Mouse (Mus musculus) hindbrain, embryonic 11.5 days (tissue): ENCODE measurements around the gene Nr5a2. TPM values are rescaled to one million over a fixed set of nuclear protein-coding genes. Genes with fewer than 3 reads are reported as not detected.

ENCODE experiments used
- ATAC-seq: fragments of 200-750 bp; cut with Nextera tagmentation; 2 replicates; pipeline ENCODE4 v1.8.0; 2017; ENCODE audit warnings: mild to moderate bottlenecking, moderate TSS enrichment, moderate library complexity; ENCODE audit not compliant: low FRiP score
- DNase-seq: peaks from one replicate; pipeline ENCODE4 v3.0.0-alpha.2; 2015; ENCODE audit warnings: low spot score
- H3K27ac ChIP-seq: fragments of 300-500 bp; sonication (generic); 2 replicates; pipeline ENCODE4 v1.5.1; 2014; ENCODE audit warnings: mild to moderate bottlenecking, low read depth, low read length
- H3K27me3 ChIP-seq: fragments of 300-500 bp; sonication (generic); 2 replicates; pipeline ENCODE4 v1.6.1; 2014; ENCODE audit warnings: mild to moderate bottlenecking, low read length, moderate library complexity, mixed read lengths; ENCODE audit not compliant: control insufficient read depth, insufficient read depth
- H3K36me3 ChIP-seq: fragments of 300-500 bp; sonication (generic); 2 replicates; pipeline ENCODE4 v1.6.1; 2014; ENCODE audit warnings: mild to moderate bottlenecking, low read length, moderate library complexity, mixed read lengths; ENCODE audit not compliant: control insufficient read depth, insufficient read depth
- H3K4me1 ChIP-seq: fragments of 300-500 bp; sonication (generic); replicated peaks from 2 replicates; pipeline ENCODE4 v1.6.1; 2014; ENCODE audit warnings: low read length, mixed read lengths; ENCODE audit not compliant: control insufficient read depth, insufficient read depth
- H3K4me2 ChIP-seq: fragments of 300-500 bp; sonication (generic); replicated peaks from 2 replicates; pipeline ENCODE4 v1.6.1; 2014; ENCODE audit warnings: mild to moderate bottlenecking, low read depth, low read length
- H3K4me3 ChIP-seq: fragments of 300-500 bp; sonication (generic); 2 replicates; pipeline ENCODE4 v1.5.1; 2014; ENCODE audit warnings: low read depth, low read length
- H3K9ac ChIP-seq: fragments of 300-500 bp; sonication (generic); 2 replicates; pipeline ENCODE4 v1.6.1; 2014; ENCODE audit warnings: low read depth, low read length
- H3K9me3 ChIP-seq: fragments of 300-500 bp; sonication (generic); 2 replicates; pipeline ENCODE4 v1.6.1; 2016; ENCODE audit warnings: low read length; ENCODE audit not compliant: control insufficient read depth
- WGBS: fragments of 180-500 bp; shearing (Covaris S2); extraction: QIAGEN DNeasy Blood & Tissue Kit; methylation state at CpG from one replicate; pipeline ENCODE4 v1.1.7; 2014; 5-methylcytosine and 5-hydroxymethylcytosine counted together
- polyA plus RNA-seq: library from polyadenylated mRNA; unstranded; fragments of >200 nt; fragmentation: Nextera tagmentation; extraction: Ambion mirVana; gene quantifications from 2 replicates; pipeline ENCODE4 v1.2.1, GENCODE M21; 2014

The Nr5a2 gene
- 0.26 and 0.68 TPM in 2 replicates for polyA plus RNA-seq

DNA sequence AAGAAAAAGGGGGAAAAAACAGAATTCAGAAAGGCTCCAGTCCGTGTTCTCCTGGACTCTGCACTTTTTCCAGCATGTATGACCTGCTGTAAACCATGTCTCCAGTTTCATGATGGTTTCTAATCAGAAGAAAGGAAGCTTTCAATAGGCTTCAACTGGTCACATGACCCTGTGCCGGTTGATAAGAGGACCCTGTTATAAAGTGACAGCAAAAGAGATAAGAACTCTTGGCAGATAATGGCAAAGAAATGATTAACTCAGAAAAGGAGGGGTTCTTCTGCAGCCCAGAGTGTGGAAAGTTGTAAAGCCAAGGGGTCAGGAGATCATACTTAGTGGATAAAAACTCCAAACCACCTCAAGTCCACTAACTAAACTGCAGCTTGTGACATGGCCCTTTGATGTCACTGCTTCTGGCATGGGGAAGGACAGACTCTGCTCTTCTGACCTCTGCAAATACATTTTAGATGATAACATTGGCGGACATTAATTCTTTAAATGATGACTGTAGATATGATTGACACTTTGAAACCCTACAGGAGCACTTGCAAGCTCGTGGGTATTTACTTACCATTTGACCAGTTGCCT is at the start of gene Nr5a2:
Nr5a2 (minus strand) TSS at position 21 of the 585 bp plus-strand sequence.
- Histone ChIP-seq H3K4me1 (no peaks in the 10 kb centered on the region; the same call in 1 of the 2 replicates), H3K9me3 (no peaks in the 10 kb centered on the region), H3K4me2 (no peak within 1 kb of the TSS), H3K36me3 (no peaks in the 10 kb centered on the region), H3K4me3 (no peak within 1 kb of the TSS), H3K9ac (no peak within 1 kb of the TSS), H3K27ac (no peak within 1 kb of the TSS), H3K27me3 (peaks cover 10% of the 10 kb centered on the region)
- 69% methylated on average over 4 of the region's 4 CpGs for WGBS
- ATAC-seq (no peak), DNase-seq (no peak)

DNA sequence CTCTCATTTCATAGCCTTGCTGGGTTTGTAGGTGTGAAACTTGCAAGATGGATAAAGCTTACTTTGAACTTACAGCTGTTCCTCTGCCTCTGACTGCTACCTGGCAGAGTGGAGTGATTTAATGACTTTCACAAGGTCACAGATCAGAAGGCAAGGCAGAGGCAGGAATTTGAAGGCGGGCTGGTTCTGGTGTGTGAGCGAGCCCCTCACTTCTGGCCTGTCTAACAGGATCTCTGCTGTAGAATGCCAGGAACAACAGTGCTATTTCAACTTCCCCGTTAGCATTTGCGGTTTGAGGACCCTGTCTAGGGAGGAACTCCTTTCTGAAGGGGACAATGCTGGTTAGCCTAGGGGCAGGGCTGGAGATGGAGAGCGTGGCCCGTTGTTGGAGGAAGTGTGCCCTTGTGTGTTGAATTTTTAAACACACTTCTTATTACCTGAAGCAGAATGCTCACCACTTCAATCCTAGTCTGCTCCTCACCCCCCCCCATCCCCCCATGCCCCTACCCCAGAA is 48.5 kb upstream of the Nr5a2 start:
- H3K27me3 ChIP-seq = no peaks in the 10 kb centered on the region
- H3K36me3 ChIP-seq = no peaks in the 10 kb centered on the region
- WGBS = 84% methylated on average over 6 of the region's 6 CpGs
- DNase-seq (no peak), ATAC-seq (no peak)
- H3K27ac ChIP-seq = no peak overlapping the region
- no peak overlapping the region for H3K9ac ChIP-seq
- no peaks in the 10 kb centered on the region for H3K9me3 ChIP-seq
- H3K4me3 ChIP-seq = no peak overlapping the region
- H3K4me2 ChIP-seq = no peak overlapping the region
- no peaks in the 10 kb centered on the region for H3K4me1 ChIP-seq

DNA sequence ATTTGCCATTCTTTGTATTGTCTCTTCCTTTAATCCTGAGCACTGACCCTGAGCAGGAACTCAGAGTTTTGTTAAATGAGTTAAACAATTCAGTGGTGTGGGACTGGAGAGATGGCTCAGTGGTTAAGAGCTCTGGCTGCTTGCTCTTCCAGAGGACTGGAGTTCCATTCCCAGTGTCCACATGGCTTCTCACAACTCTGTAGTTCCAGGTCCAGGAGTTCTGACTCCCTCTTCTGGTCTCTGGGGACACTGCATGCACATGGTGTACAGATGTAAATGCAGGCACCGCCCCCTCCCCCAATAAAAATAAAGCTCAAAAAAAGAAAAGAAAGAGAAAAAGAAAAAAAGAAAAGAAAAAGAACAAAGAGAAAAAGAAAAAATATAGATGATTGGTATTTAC is 43.6 kb upstream of the Nr5a2 start:
- Histone ChIP-seq H3K27ac (no peak overlapping the region), H3K4me2 (no peak overlapping the region), H3K9ac (no peak overlapping the region), H3K9me3 (no peaks in the 10 kb centered on the region), H3K4me1 (no peaks in the 10 kb centered on the region), H3K4me3 (no peak overlapping the region), H3K36me3 (no peaks in the 10 kb centered on the region), H3K27me3 (no peaks in the 10 kb centered on the region)
- no peak for DNase-seq
- 95% methylated on average over 1 of the region's 1 CpGs for WGBS
- ATAC-seq = no peak

DNA sequence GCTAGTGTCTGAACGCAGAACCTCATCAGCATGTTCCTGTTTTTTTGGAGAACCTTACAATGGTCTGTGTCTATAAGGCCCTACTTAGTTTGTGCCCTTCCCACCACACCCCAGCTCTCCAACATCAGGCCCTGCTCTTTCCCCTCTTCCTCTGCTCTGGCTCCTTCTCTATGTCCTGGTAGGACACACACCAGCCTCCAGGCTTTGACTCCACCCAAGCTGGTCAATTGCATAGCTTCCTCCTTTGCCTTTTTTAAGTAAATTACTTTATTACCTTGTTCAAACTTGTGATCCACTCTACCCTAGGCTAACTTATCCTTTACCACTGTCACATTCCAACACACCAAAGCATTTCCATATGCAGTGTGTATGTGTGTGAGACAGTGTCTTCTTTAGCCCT is 42.9 kb upstream of the Nr5a2 start:
- H3K27me3 ChIP-seq = no peaks in the 10 kb centered on the region
- ATAC-seq (no peak), DNase-seq (no peak)
- no peaks in the 10 kb centered on the region for H3K9me3 ChIP-seq
- H3K4me3 ChIP-seq = no peak overlapping the region
- H3K27ac ChIP-seq = no peak overlapping the region
- no peaks in the 10 kb centered on the region for H3K4me1 ChIP-seq
- no peaks in the 10 kb centered on the region for H3K36me3 ChIP-seq
- H3K4me2 ChIP-seq = no peak overlapping the region
- 96% methylated on average over 1 of the region's 1 CpGs for WGBS
- no peak overlapping the region for H3K9ac ChIP-seq

DNA sequence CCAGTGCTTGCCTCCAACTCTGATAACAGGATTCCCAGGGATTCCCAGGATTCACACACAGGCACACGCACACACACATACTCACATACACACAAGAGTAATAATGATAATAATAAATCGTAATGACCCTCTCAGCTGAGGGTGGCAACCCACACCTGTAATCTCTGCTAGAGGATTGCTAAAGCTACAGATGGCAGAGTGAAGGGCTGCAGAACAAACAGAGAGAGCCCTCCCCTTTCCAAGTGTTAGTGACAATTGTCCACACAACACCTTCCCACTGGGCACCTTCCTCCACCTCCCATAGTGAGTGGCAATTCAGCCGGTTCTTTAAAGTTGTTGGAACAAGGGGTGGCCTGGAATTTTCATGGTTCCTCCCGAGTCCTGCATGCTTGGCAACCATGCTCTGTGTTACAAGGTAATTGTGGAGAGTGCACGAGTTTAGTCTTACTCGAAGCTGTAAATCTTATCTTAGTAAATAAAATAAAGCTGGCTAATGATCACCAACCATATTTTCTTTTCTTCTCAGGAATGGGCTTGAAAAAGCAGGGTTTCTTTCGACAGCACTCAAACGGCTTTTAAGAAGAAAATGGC is 31.6 kb upstream of the Nr5a2 start:
- no peaks in the 10 kb centered on the region for H3K4me1 ChIP-seq

DNA sequence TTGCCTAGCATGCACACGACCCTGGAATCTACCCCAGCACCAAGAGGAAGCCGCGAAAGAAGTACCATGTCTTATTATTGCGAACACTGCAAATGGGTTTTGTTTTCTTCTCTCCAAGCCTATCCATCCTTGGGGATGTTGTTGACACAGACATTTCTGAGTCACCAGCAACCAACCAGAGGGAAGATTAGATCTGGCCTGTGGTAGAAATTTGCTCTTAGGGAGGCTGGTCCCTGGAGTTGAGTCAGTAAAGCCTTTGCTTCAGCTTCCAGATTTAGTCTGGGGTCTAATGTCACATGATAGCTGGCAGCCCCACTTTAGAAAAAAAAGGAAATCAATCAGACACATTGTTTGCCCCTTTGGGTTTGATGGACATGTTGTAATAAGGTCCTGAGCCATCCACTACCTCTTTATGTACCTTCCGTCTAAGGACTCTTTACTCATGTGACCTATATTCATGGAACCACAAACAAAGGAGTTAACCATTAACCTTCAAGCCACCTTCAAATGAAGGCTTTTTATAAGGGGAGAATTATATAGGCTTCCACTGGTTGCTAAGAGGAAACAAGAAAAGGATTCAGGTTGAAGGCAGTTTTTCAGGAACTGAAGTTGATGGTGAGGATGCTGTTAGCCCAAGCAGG is 20.1 kb upstream of the Nr5a2 start:
- WGBS = 79% methylated on average over 5 of the region's 5 CpGs
- no peaks in the 10 kb centered on the region for H3K9me3 ChIP-seq
- ATAC-seq = no peak
- DNase-seq = no peak
- H3K4me2 ChIP-seq = no peak overlapping the region
- no peaks in the 10 kb centered on the region for H3K27me3 ChIP-seq
- no peaks in the 10 kb centered on the region for H3K4me1 ChIP-seq
- no peaks in the 10 kb centered on the region for H3K36me3 ChIP-seq
- H3K27ac ChIP-seq = no peak overlapping the region
- H3K4me3 ChIP-seq = no peak overlapping the region
- no peak overlapping the region for H3K9ac ChIP-seq

More for the DNA sequence above, 31.6 kb upstream of the Nr5a2 start:
- Histone ChIP-seq H3K4me3 (no peak overlapping the region), H3K9ac (no peak overlapping the region), H3K9me3 (no peaks in the 10 kb centered on the region), H3K36me3 (no peaks in the 10 kb centered on the region), H3K4me2 (no peak overlapping the region), H3K27me3 (no peaks in the 10 kb centered on the region), H3K27ac (no peak overlapping the region)
- ATAC-seq (no peak), DNase-seq (no peak)
- WGBS = 82% methylated on average over 8 of the region's 8 CpGs

DNA sequence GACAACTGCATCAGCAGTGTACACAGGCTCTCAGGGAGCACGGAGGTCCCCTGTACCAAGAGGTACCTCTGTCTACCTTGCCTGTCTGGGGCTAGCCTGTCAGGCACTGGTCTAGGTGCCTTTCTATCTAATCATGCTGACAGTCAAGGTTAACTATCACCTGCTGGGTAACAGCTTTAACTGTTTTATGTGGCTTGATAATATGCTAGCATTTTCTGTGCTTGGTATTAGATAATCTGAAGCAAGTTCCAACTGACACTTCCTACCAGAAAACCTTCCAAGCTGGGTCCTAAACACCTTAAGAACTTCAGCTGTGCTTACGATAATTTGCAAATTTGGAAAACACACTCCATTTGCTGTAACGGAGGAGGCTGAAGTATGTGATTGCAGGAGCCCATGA is 17.6 kb upstream of the Nr5a2 start:
- WGBS = 87% methylated on average over 3 of the region's 3 CpGs
- no peak for ATAC-seq
- no peak for DNase-seq
- Histone ChIP-seq H3K4me1 (no peaks in the 10 kb centered on the region), H3K9me3 (no peaks in the 10 kb centered on the region), H3K36me3 (no peaks in the 10 kb centered on the region), H3K4me2 (no peak overlapping the region), H3K9ac (no peak overlapping the region), H3K27me3 (no peaks in the 10 kb centered on the region), H3K4me3 (no peak overlapping the region), H3K27ac (no peak overlapping the region)

DNA sequence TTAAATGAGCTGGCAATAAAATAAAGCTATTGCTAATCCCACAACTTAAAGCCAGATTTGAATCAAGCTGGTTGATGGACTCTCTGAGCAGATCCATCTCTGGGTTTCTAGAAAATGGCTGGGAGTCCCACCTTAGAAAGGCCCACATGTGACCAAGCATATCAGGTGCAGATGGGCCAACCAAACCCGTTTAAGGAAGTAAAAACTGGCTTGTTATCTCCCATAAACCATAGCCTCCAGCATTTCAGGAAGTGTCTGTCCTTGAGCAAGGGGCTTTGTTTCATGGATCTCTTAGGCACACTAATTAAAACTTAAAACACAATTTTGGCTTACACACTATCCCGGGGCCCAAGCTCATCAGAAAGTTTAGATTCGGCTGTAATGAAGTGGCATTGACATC is 13.8 kb upstream of the Nr5a2 start:
- Histone ChIP-seq H3K27me3 (no peaks in the 10 kb centered on the region), H3K9me3 (no peaks in the 10 kb centered on the region), H3K4me1 (no peaks in the 10 kb centered on the region), H3K27ac (no peak overlapping the region), H3K4me3 (no peak overlapping the region), H3K9ac (no peak overlapping the region), H3K36me3 (no peaks in the 10 kb centered on the region), H3K4me2 (no peak overlapping the region)
- DNase-seq (no peak), ATAC-seq (no peak)
- 86% methylated on average over 3 of the region's 3 CpGs for WGBS

DNA sequence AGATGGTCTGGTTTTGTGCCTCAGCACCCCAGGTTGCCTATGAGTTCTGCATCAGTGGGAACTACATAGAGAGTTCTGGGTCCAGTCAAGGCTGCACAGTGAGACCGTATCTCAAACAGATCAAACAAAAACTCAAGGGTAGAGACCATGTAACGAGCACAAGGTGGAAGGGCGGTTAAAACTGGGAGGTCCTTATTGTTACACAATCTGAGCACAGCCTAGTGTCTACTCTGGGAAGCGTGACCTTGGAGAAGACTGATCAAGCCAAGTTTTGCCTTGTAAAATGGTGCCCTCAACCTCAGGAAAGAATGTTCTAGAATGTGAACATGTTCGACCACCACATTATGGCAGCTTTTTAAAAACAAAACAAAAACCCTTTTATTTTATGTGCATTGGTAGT is 12.8 kb upstream of the Nr5a2 start:
- Histone ChIP-seq H3K4me3 (no peak overlapping the region), H3K9ac (no peak overlapping the region), H3K9me3 (no peaks in the 10 kb centered on the region), H3K27me3 (no peaks in the 10 kb centered on the region), H3K4me1 (no peaks in the 10 kb centered on the region), H3K27ac (no peak overlapping the region), H3K4me2 (no peak overlapping the region), H3K36me3 (no peaks in the 10 kb centered on the region)
- DNase-seq = no peak
- WGBS = 88% methylated on average over 5 of the region's 5 CpGs
- no peak for ATAC-seq
